Mouse (Mus musculus) C2C12 (cell line): ENCODE results near the gene Slco3a1. TPM values are rescaled to one million over a fixed set of nuclear protein-coding genes. Genes with fewer than 3 reads are reported as not detected.

Experiments used
- H3K27me3 ChIP-seq: one replicate; pipeline ENCODE4 v1.6.1; 2011; ENCODE audit not compliant: control insufficient read depth, insufficient read depth, insufficient read length
- H3K36me3 ChIP-seq: one replicate; pipeline ENCODE4 v1.6.1; 2011; ENCODE audit not compliant: control insufficient read depth, insufficient read depth
- H3K4me3 ChIP-seq: one replicate; pipeline ENCODE4 v1.5.1; 2011; ENCODE audit warnings: mild to moderate bottlenecking, control low read depth; ENCODE audit not compliant: poor library complexity, insufficient read depth, severe bottlenecking
- H3K79me2 ChIP-seq: one replicate; pipeline ENCODE4 v1.6.1; 2011; ENCODE audit not compliant: control insufficient read depth, insufficient read depth
- H3K79me3 ChIP-seq: one replicate; pipeline ENCODE4 v1.6.1; 2011; ENCODE audit warnings: low read depth, control low read depth
- H3ac ChIP-seq: one replicate; pipeline ENCODE3; 2011; ENCODE audit warnings: low read depth; ENCODE audit not compliant: control insufficient read depth, insufficient read length
- CEBPB ChIP-seq: IDR thresholded peaks from one replicate; pipeline ENCODE4 v1.6.1; 2011; ENCODE audit warnings: low read depth, mild to moderate bottlenecking, control low read depth, moderate library complexity
- CTCF ChIP-seq: IDR thresholded peaks from one replicate; pipeline ENCODE4 v1.5.1; 2011; ENCODE audit not compliant: control insufficient read depth, insufficient read depth, insufficient read length
- FOSL1 ChIP-seq: IDR thresholded peaks from one replicate; pipeline ENCODE4 v1.8.0; 2011; ENCODE audit warnings: mild to moderate bottlenecking, low read length; ENCODE audit not compliant: poor library complexity, insufficient read depth, severe bottlenecking
- MAX ChIP-seq: IDR thresholded peaks from one replicate; pipeline ENCODE4 v1.6.1; 2011; ENCODE audit warnings: mild to moderate bottlenecking, control low read depth
- MYOD1 ChIP-seq: IDR thresholded peaks from one replicate; pipeline ENCODE4 v1.6.1; 2011; ENCODE audit warnings: low read depth; ENCODE audit not compliant: control insufficient read depth, insufficient read length
- MYOG ChIP-seq: IDR thresholded peaks from one replicate; pipeline ENCODE4 v1.6.1; 2011; ENCODE audit not compliant: control insufficient read depth, insufficient read length; ENCODE audit errors: extremely low read depth
- USF1 ChIP-seq: IDR thresholded peaks from one replicate; pipeline ENCODE4 v1.6.1; 2011; ENCODE audit warnings: low read depth, mild to moderate bottlenecking, control low read depth, moderate library complexity
- polyA plus RNA-seq: library from polyadenylated mRNA; unstranded; fragments of >200 nt; fragmentation: generic; extraction: Trizol; gene quantifications from one replicate; pipeline ENCODE4 v1.2.1, GENCODE M21; 2012; ENCODE audit warnings: missing spikeins

Slco3a1 gene
- polyA plus RNA-seq, 1 experiment: 15.1 TPM

DNA sequence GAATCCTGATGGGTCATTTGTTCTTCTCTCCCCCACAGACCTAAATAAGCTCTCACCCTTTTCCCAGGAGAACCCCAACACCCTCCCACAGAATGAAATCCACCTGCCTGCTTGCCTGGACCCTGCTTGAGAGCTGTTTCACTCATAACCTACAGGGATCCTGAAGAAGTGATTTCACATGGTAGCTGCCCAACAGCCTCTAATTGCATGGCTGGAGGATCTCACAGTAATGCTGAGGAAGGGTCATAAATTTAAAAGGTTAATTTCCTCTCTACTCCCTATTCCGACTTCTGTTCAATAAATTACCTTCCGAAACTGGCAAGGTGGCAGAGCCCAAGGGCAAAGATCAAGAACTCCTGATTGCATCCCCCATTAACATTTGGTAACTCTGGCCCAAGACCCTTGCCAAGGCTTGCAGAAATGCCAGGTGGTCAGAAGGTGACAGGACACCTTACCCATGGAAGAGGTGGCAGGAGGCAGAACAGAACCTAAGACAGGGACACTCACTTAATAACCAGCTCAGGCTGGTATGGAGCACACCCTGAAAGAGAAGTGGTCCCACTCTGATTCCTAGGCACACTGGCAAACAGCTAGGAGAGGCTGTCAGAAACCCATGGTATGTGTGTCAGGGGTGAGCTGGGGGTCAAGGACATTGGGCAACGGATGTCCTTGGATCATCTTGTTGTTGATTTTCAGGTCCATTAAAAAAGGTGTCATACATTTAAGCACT, 71.1 kb downstream of the Slco3a1 start:
- Histone ChIP-seq H3K27me3 (no peaks in the 10 kb centered on the region), H3K79me2 (no peaks in the 10 kb centered on the region), H3K4me3 (no peak overlapping the region), H3ac (no peak overlapping the region), H3K36me3 (no peaks in the 10 kb centered on the region), H3K79me3 (no peaks in the 10 kb centered on the region)
- TF ChIP-seq MYOD1 (no peak), FOSL1 (no peak), CEBPB (no peak), CTCF (no peak), USF1 (no peak), MAX (no peak), MYOG (no peak)

DNA sequence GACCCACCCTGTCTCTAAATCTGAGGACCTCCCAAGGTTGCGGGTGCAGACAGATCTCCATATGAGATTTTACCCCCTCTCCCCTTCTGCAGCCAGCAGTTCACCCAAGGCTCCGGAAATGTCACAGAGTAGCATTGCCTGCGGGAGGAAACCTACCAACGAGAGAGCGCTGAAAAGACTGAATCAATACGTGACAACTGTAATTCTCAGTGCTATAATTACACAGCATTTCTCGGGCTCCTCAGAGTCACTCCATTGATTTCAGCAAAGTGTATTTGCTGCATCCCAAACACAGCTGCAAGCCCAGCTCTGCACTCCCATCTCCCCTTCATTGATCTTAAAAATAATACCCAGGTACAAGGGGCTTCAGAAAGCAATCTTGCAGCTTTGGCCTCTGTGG, 82.8 kb downstream of the Slco3a1 start:
- no peaks in the 10 kb centered on the region for H3K79me3 ChIP-seq
- H3K27me3 ChIP-seq: no peaks in the 10 kb centered on the region
- no peak overlapping the region for H3ac ChIP-seq
- H3K79me2 ChIP-seq: no peaks in the 10 kb centered on the region
- no peak overlapping the region for H3K4me3 ChIP-seq
- no peaks in the 10 kb centered on the region for H3K36me3 ChIP-seq
- no peak for TF ChIP-seq MYOD1
- TF ChIP-seq MAX: no peak
- TF ChIP-seq CEBPB: no peak

DNA sequence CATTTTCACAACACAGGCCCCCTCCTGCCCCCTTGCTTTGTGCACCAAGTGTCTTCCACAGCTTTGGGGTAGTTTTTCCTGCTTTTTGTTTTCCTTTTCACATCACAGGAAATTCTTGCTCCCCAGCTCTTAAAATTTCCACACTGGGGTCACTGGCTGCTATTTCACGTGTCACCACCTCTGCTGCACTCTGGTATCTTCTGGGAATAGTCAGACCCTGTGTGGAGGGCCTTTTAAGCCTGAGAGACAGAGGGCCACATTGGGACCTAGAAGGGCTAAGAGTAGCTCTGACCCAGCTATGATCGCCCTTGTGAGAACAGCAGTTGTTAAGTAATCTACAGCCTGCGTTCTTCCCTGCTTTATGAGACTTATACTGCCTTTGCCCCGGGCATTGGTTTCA, 87.7 kb downstream of the Slco3a1 start:
- Histone ChIP-seq H3K4me3 (no peak overlapping the region), H3K79me3 (no peaks in the 10 kb centered on the region), H3K36me3 (no peaks in the 10 kb centered on the region), H3ac (no peak overlapping the region), H3K27me3 (no peaks in the 10 kb centered on the region), H3K79me2 (no peaks in the 10 kb centered on the region)
- no peak for TF ChIP-seq MAX
- TF ChIP-seq CTCF: no peak
- no peak for TF ChIP-seq CEBPB
- no peak for TF ChIP-seq MYOD1
- TF ChIP-seq USF1: no peak
- no peak for TF ChIP-seq MYOG
- TF ChIP-seq FOSL1: no peak

DNA sequence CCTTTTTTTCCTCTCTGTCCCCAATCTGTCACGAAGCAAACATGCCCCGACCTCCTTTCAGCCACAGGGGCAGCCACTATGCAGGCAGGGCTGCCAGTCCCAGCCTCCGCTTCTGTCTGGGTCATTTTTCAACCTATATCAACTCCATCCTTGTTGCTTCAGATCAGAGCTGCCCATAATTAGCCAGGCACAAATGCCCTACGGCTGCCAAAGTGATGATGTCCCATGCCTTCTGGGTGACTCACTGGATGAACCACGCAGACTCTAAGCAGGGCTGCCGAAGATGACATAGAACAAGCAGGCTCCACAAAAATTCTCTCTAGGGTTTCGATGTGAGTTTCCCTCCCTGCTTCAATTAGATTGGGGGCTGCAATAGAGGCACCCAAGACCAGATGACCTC, 89.9 kb downstream of the Slco3a1 start:
- Histone ChIP-seq H3K27me3 (no peaks in the 10 kb centered on the region), H3K4me3 (no peak overlapping the region), H3K79me3 (no peaks in the 10 kb centered on the region), H3ac (no peak overlapping the region), H3K36me3 (no peaks in the 10 kb centered on the region), H3K79me2 (no peaks in the 10 kb centered on the region)
- TF ChIP-seq CTCF (no peak), FOSL1 (peak; percentile 77), CEBPB (peak; percentile 44)

DNA sequence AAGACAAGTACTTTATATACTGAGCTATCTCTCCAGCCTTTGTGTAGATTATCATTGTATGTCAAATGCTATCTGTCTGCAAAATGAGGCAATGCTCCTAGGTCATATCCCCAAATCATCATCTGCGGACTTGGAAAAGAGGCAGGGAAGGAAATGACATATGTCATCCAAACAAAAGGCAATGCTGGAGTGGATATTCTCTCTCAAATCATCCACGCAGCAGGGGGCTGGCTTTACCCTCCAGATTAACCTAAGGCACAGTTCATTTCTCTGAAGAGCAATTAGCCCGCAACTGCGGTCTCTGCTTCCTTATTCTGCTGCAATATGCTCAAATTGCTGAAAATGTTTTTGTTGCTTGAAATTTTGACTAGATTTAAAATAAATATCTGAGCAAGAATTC, 92.1 kb downstream of the Slco3a1 start:
- H3K27me3 ChIP-seq: no peaks in the 10 kb centered on the region
- H3ac ChIP-seq: no peak overlapping the region
- H3K36me3 ChIP-seq: no peaks in the 10 kb centered on the region
- no peaks in the 10 kb centered on the region for H3K79me2 ChIP-seq
- no peaks in the 10 kb centered on the region for H3K79me3 ChIP-seq
- H3K4me3 ChIP-seq: no peak overlapping the region
- TF ChIP-seq MAX: no peak
- no peak for TF ChIP-seq FOSL1
- no peak for TF ChIP-seq MYOD1
- TF ChIP-seq CTCF: no peak
- TF ChIP-seq MYOG: no peak
- no peak for TF ChIP-seq CEBPB
- TF ChIP-seq USF1: no peak

DNA sequence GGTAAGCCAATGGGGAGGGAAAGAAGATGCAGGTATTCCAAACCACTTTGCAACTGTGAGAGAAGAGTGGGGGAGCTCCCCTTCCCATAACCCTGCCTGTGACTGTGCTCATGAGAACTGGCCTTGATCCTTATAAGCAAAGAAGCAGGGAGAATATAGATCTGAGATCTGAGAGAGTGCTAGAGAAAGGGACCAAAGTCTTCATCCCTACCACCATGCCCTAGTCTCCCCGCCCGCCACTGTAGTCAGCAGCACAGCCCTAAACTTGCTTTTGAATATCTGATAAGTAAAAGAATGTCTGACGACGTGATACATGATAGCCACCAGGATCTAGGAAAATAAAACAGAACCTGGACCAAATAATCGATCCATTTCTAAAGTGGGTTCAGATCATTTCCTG, 92.8 kb downstream of the Slco3a1 start:
- TF ChIP-seq CEBPB (no peak), MYOD1 (no peak), USF1 (no peak), MYOG (no peak), CTCF (no peak), MAX (no peak), FOSL1 (no peak)
- Histone ChIP-seq H3K36me3 (no peaks in the 10 kb centered on the region), H3K27me3 (no peaks in the 10 kb centered on the region), H3ac (no peak overlapping the region), H3K79me3 (no peaks in the 10 kb centered on the region), H3K4me3 (no peak overlapping the region), H3K79me2 (peaks cover 5% of the 10 kb centered on the region)
